Mouse (Mus musculus): ENCODE data around the gene Zbtb3.
"Not testable (repeated sequence)": the region's sequence is repeated elsewhere in the genome, so short reads cannot be mapped to it uniquely, and the experiment has no call there.

Zbtb3 gene

DNA sequence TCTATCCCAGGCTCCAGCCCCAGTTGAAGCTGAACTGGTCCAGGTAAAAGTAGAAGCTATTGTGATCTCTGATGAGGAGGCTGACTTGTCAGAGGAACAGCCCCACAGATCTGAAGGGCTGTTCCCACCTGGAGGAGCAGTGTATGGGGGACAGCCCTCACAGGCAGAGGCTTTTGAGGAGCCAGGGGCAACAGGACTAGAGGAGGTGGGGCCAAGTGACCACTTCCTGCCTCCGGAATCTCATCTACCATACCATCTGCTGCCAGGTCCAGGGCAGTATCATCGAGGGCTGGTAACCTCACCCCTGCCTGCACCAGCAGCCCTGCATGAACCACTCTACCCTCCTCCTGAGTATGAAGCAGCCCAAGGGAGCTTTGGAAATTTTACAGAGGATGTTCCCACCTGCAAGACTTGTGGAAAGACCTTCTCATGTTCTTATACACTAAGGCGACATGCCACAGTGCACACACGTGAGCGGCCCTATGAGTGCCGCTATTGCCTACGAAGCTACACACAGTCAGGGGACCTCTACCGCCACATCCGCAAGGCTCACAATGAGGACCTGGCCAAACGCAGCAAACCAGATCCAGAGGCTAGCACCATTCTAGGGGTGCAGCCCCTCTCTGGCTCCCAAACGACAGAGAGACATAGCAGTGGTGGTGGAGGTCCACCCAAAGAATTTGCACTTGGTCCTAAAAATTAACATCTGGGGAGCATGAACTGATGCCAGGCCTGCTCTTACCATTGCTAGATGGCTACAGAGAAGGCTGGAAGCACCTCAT lies 1.7 kb downstream of the Zbtb3 start:
- DNase-seq = no peak

DNA sequence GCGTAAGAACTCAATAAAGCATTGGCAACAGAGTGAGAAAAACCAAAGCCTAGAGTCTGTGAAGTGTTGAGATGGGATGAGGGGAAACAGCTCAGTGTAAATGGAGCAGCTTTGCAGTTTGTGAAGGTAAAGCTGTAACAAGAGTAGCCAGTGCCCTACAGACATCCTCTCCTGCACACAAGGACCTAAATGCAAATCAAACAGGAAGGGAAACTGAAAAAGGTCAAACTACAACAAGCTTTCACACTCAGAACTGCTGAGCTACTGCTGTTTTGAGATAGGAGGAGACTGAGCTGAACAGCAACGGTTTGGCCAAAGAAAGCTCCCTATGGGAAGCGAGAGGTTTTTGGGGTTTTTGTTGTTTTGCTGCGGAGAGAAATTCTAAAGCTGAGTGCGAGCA lies 4.5 kb downstream of the Zbtb3 start:
- no peak for DNase-seq

DNA sequence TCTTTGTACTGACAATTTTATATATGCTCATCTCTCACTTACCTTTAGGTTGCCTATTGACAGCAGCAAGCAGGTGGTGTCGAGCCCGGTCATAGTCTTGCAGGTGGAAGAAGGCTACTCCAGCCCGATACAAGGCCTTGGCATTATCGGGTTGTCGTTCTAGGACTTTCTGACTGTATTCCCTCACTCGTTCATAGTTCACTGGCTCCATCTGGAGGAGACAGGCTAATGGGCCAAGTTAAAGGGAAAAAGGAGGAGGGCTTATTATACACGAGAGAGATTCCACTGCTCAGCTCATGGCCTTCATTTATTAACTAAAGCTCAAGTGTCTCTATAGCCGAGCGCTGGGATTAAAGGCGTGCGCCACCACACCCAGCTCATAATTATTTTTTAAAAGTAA lies 13.5 kb downstream of the Zbtb3 start:
- DNase-seq = no peak

DNA sequence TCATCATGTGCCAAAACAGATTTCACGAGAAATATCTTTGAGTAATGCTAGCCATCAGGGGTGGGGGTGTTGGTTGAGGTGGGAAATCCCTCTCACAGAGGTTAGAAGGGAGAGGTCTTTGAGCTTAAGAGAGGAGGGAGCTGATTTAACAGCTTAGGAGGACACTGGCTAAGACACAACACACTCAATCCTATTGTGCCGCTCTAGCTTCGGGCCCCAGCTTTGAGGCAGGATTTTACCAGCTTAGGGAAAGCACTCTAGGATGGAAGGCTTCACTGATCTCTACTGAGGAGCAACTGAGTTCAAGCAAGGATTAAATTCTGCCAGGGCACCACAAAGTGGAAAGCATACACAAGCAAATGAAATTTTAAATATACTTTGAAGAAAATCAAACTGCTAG lies 14.6 kb downstream of the Zbtb3 start:
- DNase-seq = no peak

DNA sequence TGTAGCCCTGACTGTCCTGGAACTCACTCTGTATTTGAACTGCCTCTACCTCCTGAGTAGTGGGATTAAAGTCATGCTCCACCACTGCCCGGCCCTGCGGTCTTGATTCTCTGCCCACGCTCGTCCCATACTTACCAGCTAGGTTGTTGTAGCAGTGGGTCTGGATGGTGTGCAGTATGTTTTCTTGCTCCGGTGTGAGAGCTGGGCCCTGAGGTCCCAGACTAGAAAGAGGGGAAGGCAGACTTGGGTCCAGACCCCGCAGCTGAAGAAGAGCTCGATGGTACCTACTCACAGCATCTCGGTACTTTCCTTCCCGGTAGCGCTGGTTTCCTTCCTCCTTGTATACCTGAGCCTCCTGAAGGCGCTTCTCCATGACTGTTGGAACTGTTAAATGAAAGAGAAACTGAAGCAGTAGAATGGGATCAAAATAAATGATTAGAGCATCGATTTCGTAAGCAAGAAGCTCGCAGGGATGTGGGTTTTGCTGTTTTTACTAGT lies 16.0 kb downstream of the Zbtb3 start:
- DNase-seq = no peak

DNA sequence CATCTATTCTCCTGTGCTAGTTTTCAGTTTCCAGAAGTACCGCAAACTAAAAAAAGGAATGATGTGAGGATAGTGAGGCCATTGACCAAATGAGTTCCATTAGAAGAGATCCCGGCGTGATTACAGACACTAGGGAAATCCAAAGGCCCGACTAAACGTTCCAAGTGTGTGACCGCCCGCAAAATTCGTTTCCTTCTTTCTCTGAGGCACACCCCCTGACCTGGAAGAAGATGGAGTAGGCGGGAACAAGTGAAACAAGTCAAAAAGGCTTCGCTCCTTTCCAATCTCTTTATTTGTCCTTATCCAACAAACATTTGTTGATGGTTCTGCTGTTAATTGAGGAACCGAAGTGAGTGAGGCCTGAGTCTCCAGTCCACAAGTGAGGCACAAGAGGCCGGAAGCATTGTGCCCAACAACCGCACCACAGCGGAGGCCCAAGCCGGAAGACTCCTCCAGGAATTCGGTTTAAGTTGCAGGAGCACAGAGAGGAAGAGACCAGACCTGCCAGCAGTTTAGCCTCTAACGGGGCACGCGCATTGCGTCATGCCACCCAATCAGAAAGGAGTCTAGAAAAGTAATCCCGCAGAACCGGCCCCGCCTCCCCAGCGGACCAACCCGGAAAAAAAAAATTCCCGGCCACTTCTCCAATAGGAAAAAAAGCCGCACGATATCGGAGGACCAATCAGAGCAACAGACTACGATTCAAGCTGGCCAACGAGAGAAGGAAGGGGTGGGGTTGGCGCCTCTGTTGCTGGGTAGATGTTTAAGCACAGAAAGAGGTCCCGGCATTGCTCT lies 16.6 kb downstream of the Zbtb3 start, which contains the start of gene Ttc9c:
Gene Ttc9c (minus strand): TSS at position 533 of the 795 bp plus-strand sequence.
- peak; percentile 95 to 96 for DNase-seq

DNA sequence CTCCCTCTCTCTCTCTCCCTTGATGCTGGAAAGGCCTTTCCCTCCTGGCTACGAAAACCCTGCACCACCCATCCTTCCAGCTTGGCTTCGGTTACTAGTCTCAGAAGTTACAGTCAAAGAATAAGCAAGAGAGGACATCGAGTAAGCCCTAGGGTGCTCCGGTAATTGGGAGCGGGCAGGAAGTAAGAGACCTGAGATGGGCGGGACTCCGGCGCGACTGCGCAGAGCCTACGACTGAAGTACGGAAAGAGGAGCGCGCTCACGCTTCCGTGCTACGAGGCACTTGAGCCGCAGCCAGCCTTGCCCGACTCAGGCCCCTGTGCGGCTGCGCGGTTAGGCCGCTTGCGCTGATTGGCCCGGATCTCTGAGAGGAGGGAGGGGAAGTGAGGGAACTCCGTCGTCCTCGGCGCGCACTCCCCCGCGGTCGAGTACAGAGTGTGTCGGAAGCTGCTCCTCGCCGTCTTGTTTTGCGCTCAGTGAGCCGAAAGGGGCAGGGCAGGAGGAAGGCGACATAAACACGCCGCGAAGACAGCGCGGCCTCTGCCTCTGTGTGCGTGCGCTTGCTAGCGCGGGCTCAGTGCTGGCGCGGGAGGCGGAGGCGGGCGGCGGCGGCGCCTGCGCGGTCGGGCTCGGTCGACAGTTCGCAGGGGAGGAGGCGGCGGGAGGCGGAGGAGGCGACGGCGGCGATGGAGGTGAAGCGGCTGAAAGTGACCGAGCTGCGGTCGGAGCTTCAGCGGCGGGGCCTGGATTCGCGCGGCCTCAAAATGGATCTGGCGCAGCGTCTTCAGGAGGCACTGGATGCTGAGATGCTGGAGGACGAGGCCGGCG lies 17.5 kb downstream of the Zbtb3 start, which contains the start of gene Hnrnpul2:
Gene Hnrnpul2 (plus strand): TSS at position 415 of the 828 bp plus-strand sequence.
- peak; percentile 98 to 99 for DNase-seq

DNA sequence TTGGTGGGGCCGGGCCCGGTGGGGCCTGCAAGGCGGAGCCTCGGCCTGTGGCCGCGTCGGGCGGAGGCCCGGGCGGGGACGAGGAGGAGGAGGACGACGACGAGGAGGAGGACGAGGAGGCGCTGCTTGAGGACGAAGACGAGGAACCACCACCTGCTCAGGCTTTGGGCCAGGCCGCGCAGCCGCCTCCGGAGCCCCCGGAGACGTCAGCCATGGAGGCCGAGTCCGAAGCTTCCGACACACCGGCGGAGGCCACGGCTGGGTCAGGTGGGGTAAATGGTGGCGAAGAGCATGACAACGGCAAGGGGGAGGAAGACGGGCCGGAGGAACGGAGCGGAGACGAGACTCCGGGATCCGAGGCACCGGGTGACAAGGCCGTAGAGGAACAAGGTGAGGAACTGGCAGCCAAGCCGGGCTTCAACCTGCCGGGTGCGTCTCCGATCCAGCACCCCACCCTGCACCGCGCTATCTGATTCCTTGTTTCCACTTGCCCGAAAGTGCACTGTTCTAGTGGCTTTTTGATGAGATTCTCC lies 18.1 kb downstream of the Zbtb3 start:
- no peak for DNase-seq

DNA sequence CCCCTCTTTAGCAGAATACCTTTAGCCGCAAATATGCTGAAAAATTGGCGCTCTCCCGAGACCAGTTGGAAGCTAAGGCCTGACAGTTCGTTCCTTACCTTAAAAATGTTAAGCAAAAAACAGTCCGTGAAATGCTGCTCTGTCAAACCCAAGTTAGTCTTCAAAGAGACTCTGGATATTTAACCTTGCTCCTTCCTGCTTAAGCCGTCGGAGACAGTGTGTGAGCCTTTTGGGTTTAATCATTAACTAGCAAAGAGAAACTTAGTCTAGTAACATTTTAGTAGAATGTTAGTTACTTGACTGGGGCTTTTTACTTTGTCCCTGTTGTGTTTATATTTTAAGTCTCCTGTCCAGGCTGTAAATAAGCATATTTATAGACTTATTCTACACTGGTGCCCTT lies 18.8 kb downstream of the Zbtb3 start:
- DNase-seq = no peak

DNA sequence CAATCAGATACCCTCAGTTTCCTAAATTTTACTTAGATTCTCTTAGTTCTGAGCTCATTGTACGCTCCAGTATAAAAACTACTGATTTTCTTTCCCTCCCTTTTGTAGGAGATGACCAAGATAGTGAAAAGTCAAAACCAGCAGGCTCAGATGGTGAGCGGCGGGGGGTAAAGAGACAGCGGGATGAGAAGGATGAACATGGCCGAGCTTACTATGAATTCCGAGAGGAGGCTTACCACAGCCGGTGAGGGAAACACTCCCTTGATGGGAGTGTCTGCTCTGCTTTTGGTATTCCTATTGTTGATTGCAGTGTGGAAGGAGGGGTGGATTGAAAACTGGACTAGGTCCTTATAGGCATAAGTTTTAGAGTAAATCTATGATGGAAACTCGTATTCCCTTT lies 20.3 kb downstream of the Zbtb3 start:
- DNase-seq = peak; percentile 76 to 78

DNA sequence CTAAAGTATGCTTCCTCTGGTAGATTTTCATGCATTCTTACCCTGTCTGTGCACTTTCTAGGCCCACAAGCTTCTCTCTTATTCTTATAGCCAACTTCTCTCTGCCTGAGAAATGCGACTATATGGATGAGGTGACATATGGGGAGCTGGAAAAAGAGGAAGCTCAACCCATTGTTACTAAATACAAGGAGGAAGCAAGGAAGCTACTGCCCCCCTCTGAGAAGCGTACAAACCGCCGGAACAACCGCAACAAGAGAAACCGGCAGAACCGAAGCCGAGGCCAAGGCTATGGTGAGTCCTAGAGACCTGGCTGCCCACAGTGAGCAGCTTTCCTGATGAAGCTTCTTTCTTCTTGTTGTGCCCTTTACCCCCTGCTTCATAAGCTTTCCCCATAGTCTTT lies 27.3 kb downstream of the Zbtb3 start, which contains the start of gene AC129217.1:
Gene AC129217.1 (plus strand): TSS at position 114 of the 400 bp plus-strand sequence.
- no peak for DNase-seq

DNA sequence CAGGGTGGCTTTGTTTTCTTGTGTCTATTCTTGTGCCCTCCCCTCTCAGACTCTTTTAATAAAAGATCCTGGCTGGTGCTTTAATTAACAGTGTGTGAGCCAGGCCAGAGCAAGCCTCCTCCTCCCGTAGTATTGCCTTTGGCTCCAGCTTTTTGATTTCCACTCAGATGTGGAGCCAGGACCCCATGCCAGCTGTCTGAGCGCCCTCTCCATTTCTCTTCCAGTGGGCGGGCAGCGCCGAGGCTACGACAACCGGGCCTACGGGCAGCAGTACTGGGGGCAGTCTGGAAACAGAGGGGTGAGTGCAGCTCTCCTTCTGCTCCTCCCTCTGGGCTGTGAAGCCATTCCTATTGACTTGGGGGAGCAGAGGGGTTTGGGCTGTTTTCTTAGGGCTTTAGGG lies 28.3 kb downstream of the Zbtb3 start:
- no peak for DNase-seq

DNA sequence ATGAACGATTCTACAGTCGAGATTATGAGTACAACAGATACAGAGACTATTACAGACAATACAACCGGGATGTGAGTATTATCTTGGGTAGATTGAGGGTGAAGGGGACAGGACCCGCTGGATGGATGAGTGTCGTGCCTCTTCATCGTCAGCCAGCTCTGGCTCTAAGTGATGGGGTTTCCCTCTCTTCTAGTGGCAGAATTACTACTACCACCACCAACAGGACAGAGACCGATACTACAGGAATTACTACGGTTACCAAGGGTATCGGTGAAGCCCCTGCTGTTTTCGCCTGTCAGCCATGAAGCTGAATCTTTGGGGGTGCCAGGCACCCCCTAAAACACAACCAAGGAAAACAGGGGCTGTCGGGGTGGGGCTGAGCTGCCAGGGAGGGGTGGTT lies 28.9 kb downstream of the Zbtb3 start:
- DNase-seq = no peak

DNA sequence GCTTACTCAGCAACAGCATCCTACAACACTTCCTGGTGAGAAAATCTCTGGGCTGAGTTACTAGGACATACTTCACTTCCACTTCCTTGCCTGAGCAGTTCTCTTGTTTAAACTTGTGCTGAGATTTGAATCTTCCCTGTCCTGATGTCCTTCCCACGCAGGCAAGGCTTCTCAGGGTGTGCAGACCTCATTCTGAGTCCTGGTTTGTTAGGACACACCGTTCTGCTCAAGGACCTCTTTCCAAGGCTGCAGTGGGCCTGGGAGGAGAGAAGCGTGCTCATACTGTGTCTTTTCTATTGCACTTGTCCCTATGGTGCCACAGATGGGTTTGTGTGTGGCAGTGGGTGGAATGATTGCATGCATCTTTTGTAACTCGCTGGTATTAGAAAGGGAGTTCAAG lies 30.6 kb downstream of the Zbtb3 start:
- DNase-seq = no peak

DNA sequence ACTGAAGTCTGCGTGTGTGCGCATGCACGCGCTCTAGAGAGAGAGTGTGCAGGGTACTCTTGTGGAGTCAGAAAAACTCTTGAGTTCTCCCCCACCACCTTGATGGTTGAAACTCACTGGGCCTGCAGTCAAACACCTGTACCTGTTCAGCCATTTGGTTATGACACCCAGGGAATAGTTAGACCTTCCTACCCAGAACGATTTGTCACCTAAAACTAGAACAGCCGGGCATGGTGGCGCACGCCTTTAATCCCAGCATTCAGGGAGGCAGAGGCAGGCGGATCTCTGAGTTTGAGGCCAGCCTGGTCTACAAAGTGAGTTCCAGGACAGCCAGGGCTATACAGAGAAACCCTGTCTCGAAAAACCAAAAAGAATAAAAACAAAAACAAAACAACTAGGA lies 34.0 kb downstream of the Zbtb3 start:
- not testable (repeated sequence) for DNase-seq

DNA sequence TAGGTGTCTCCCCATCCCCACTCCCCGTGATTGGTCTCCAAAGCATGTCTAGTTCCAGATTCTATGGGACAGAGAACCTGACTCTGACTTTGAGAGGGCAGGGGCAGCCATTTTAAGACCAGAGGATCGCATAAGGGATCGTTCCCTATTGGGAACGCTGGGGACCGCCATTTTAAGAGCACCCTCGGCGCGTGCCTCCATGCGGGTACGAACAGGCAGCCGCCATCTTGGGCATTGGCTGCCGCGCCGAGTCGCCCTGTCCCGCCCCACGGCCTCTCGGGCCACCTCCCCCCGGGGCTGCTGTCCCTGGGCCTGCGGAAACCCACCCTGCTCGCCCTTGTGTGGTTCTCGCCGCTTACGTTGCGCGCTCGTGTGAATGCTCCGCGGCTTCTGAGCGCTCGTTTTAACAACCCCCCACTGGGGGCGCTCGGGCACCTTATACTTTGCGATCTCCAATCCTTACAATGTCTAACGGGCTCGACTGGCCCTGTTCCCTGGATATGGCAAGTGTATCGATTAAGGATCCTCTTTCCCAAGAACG lies 35.0 kb downstream of the Zbtb3 start, which contains the start of gene Bscl2:
Gene Bscl2 (plus strand): TSS at position 217 of the 541 bp plus-strand sequence.
- peak; percentile 88 for DNase-seq

DNA sequence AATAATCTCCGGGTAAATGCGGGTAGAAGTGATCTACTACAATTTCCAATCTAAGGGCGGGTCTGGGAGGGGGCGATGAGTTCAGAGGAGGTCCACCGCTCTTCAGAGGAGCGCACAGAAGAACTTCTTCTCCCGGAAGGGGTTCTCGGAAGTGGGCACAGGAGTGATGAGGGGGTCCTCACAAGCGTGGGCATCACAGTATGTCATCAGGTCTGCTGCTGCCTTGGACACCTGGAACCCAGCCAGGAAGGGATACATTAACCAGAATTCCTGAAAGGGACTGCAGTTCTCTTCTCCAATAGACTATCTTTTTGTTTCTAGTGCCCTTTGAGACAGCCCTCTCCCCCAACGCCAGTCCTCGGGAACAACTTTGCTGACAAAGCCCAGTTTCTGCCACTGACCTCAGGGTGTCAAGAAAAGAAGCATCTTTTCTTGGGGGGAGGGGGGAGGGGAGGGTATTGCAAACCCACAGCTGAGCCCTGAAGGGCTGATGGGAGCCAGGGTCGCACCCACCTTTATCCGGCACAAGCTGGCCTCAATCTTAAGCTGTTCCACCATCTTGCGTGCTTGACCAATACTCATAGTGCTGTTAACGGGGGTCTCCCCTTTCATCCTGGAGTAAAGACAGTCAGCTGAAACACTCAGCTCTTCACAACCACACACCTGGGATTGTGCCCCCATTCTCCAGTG lies 35.8 kb downstream of the Zbtb3 start:
- DNase-seq = peak; percentile 52 to 62

DNA sequence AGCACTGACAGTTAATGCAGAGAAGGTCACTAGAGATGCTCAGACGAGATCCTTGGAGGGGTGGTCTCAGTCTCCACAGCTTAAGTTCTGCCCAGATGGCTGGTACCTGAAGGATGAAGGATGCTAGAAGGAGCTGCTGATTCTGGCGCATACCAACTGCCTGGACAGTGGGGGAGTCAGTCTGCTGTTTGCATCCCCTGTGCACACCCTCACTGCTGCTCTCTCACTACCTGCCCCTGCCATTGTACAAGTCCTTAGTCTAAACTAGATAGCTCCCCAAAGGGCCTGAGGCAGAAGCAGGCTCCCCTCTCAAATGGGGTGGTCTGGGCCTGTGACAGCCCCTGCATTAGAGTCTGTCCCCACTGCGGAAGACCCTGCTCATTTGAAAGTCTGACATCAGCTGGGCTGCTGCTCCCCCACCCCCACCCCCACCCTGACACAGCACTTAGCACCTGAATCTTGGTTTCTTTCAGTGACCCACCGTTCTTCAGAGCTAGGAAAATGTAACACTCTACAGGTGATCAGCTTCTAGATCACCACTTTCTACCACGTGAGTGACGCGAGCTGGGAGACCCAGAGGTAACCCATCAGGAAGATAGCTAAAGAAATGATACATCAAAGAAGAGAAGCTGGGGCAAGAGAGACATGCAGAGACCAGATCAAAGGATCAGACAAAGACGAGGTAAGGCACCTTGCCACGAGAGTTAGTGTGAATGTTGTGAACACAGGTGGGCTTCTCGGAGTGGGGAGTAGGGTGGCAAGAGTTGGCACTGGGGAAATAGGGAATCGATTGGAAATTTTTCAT lies 37.0 kb downstream of the Zbtb3 start, which contains the start of gene Gng3:
Gene Gng3 (minus strand): TSS at position 92 of the 805 bp plus-strand sequence.
- peak; percentile 89 to 91 for DNase-seq

DNA sequence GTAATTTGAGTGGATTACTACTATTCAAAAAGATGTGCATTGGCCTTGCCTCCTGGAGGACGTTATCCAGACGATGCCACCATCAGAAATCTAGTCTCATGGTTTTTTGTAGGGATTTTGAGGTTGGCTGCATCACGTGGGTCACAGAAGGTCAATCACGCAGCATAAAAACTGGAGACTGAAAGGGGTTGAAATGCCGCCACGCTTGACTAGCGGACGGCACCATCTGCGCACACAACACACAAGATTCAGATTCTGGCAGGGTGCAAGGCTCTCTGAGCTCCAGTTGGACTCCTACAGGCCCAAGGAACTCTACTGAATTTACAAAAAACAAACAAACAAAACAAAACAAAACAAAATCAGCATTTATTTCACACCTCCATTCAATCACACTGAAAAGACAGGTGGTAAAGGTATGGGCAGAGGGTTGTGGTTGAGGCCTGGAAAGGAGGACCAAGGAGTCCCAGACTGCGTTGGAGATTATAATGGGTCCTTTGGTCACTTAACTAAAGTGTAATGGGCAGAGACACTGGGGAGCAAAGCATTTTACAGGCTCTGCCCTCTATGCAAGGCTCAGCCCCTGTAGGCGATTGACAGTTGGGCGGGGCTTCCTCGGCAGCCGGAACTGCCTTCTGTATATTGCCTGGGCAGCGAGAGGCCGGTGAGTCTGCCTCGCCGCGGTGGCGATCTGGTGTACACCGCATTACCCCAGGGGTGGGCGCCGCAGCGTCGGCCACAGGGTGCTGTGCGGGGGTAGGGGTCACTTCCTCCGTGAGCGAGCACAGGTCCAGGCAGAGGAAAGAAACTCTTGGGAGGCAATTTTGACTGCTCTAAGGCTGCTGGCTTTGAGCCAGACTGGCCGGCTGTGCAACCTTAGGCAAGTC lies 37.8 kb downstream of the Zbtb3 start:
- peak; percentile 80 to 83 for DNase-seq
